Mouse (Mus musculus) intestine, embryonic 16.5 days (tissue): ENCODE measurements at regions not wholly inside any gene's neighbourhood (a gene's known extent, or its start where the extent isn't known, plus 50 kb on each side); places are given as distances from the start of the nearest gene placed in this dataset.

Source experiments
- ATAC-seq: fragments of 200-750 bp; cut with Nextera tagmentation; 2 replicates; pipeline ENCODE4 v1.8.0; 2017; ENCODE audit warnings: moderate TSS enrichment, moderate library complexity
- H3K27ac ChIP-seq: fragments of 300-500 bp; sonication (generic); 2 replicates; pipeline ENCODE4 v1.5.1; 2014; ENCODE audit warnings: mild to moderate bottlenecking, low read length
- H3K27me3 ChIP-seq: fragments of 300-500 bp; sonication (generic); replicated peaks from 2 replicates; pipeline ENCODE4 v1.6.1; 2014; ENCODE audit warnings: low read length, control low read depth, mixed read lengths; ENCODE audit not compliant: control insufficient read depth, insufficient read depth
- H3K36me3 ChIP-seq: fragments of 300-500 bp; sonication (generic); 2 replicates; pipeline ENCODE4 v1.6.1; 2014; ENCODE audit warnings: low read length, control low read depth; ENCODE audit not compliant: control insufficient read depth, insufficient read depth
- H3K4me1 ChIP-seq: fragments of 300-500 bp; sonication (generic); 2 replicates; pipeline ENCODE4 v1.6.1; 2014; ENCODE audit warnings: low read length, control low read depth, mixed read lengths; ENCODE audit not compliant: control insufficient read depth, insufficient read depth
- H3K4me2 ChIP-seq: fragments of 300-500 bp; sonication (generic); 2 replicates; pipeline ENCODE4 v1.6.1; 2014; ENCODE audit warnings: low read depth, low read length, control low read depth
- H3K4me3 ChIP-seq: fragments of 300-500 bp; sonication (generic); 2 replicates; pipeline ENCODE4 v1.5.1; 2014; ENCODE audit warnings: mild to moderate bottlenecking, low read length
- H3K9ac ChIP-seq: fragments of 300-500 bp; sonication (generic); 2 replicates; pipeline ENCODE4 v1.6.1; 2014; ENCODE audit warnings: low read depth, low read length
- H3K9me3 ChIP-seq: fragments of 300-500 bp; sonication (generic); 2 replicates; pipeline ENCODE4 v1.6.1; 2016; ENCODE audit warnings: low read length, control low read depth; ENCODE audit not compliant: control insufficient read depth
- WGBS: fragments of 180-500 bp; shearing (Covaris S2); extraction: QIAGEN DNeasy Blood & Tissue Kit; methylation state at CpG from one replicate; pipeline ENCODE4 v1.1.7; 2014; 5-methylcytosine and 5-hydroxymethylcytosine counted together

DNA sequence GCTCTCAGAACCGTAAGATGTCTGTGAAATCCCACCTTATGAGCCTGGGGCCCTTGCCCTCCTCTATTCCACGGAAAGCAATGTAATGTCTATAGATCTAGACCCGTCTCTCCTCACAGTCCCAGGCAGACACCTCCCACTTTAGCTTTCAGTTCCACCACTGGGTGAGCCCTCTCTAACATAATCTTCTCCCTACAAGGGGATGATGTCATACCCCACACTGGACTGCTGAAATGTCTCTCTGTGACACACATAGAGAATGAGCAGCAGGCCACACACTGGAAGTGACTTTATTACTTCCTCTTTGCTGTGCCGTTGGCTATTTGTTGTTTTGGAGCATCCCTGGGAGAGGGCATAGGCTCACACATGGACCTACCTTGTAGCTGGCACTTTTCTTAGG is 210.3 kb upstream of the Camk1g start:
- Histone ChIP-seq H3K4me1 (peaks cover 3% of the 10 kb centered on the region; the same call in 1 of the 2 replicates), H3K4me2 (no peak overlapping the region), H3K27me3 (no peaks in the 10 kb centered on the region), H3K27ac (no peak overlapping the region), H3K9me3 (no peaks in the 10 kb centered on the region), H3K4me3 (no peak overlapping the region), H3K36me3 (no peaks in the 10 kb centered on the region), H3K9ac (no peak overlapping the region)
- WGBS: 61% methylated on average over 4 of the region's 4 CpGs
- ATAC-seq: no peak

GRCm38 (mm10) chr1:193579671-193580070 is 209.6 kb upstream of the Camk1g start:
- Histone ChIP-seq H3K36me3 (no peaks in the 10 kb centered on the region), H3K4me1 (peaks cover 3% of the 10 kb centered on the region; the same call in 1 of the 2 replicates), H3K27ac (no peak overlapping the region), H3K4me2 (no peak overlapping the region), H3K4me3 (no peak overlapping the region), H3K9me3 (no peaks in the 10 kb centered on the region), H3K27me3 (no peaks in the 10 kb centered on the region), H3K9ac (no peak overlapping the region)
- ATAC-seq: no peak
- WGBS: 70% methylated on average over 3 of the region's 3 CpGs

GRCm38 (mm10) chr1:193578661-193579175 is 208.6 kb upstream of the Camk1g start:
- WGBS: 80% methylated on average over 2 of the region's 2 CpGs
- Histone ChIP-seq H3K27me3 (no peaks in the 10 kb centered on the region), H3K9ac (no peak overlapping the region), H3K27ac (no peak overlapping the region), H3K4me3 (no peak overlapping the region), H3K4me1 (peaks cover 3% of the 10 kb centered on the region; the same call in 1 of the 2 replicates), H3K9me3 (no peaks in the 10 kb centered on the region), H3K4me2 (no peak overlapping the region), H3K36me3 (no peaks in the 10 kb centered on the region)
- ATAC-seq: no peak

- Histone ChIP-seq H3K36me3 (no peaks in the 10 kb centered on the region), H3K4me1 (peaks cover 3% of the 10 kb centered on the region; the same call in 1 of the 2 replicates), H3K4me2 (no peak overlapping the region), H3K4me3 (no peak overlapping the region), H3K9me3 (no peaks in the 10 kb centered on the region), H3K27me3 (no peaks in the 10 kb centered on the region), H3K27ac (no peak overlapping the region), H3K9ac (no peak overlapping the region)
- WGBS: 67% methylated on average over 2 of the region's 2 CpGs
- no peak for ATAC-seq
Observed at GRCm38 (mm10) chr1:193577821-193578220, 207.7 kb upstream of the Camk1g start.

- H3K36me3 ChIP-seq: no peaks in the 10 kb centered on the region
- no peaks in the 10 kb centered on the region for H3K9me3 ChIP-seq
- H3K27ac ChIP-seq: no peak overlapping the region
- ATAC-seq: peak; percentile 89
- H3K4me2 ChIP-seq: no peak overlapping the region
- no peaks in the 10 kb centered on the region for H3K27me3 ChIP-seq
- WGBS: 10% methylated on average over 12 of the region's 12 CpGs
- peaks cover 3% of the 10 kb centered on the region; the same call in 1 of the 2 replicates for H3K4me1 ChIP-seq
- H3K9ac ChIP-seq: no peak overlapping the region
- no peak overlapping the region for H3K4me3 ChIP-seq
Observed at GRCm38 (mm10) chr1:193575986-193576713, 206.1 kb upstream of the Camk1g start.

DNA sequence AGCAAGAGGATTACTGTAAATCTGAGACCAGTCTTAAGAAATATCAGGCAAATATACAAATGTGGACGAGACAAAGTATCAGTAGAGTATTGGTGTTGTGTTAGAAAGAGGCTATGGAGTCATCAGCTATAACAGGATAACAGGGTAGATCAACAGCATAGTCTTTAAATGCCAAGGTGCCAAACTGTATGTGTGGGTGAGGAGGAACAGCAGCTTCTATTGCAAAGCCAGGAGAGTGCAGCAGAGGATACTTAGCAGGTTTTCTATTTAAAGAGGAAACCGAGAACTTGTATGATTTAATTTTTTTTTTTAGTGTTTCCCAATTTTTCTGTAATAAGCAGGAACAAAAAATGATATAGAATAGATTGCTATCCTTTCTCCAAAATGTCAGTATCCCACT is 202.7 kb upstream of the Camk1g start:
- ATAC-seq: no peak
- no peaks in the 10 kb centered on the region for H3K27me3 ChIP-seq
- no peak overlapping the region for H3K27ac ChIP-seq
- H3K4me1 ChIP-seq: peaks cover 7% of the 10 kb centered on the region; the same call in 1 of the 2 replicates
- no peak overlapping the region for H3K4me3 ChIP-seq
- no peaks in the 10 kb centered on the region for H3K36me3 ChIP-seq
- no peaks in the 10 kb centered on the region for H3K9me3 ChIP-seq
- no peak overlapping the region for H3K4me2 ChIP-seq
- 80% methylated on average over 2 of the region's 2 CpGs for WGBS
- no peak overlapping the region for H3K9ac ChIP-seq

DNA sequence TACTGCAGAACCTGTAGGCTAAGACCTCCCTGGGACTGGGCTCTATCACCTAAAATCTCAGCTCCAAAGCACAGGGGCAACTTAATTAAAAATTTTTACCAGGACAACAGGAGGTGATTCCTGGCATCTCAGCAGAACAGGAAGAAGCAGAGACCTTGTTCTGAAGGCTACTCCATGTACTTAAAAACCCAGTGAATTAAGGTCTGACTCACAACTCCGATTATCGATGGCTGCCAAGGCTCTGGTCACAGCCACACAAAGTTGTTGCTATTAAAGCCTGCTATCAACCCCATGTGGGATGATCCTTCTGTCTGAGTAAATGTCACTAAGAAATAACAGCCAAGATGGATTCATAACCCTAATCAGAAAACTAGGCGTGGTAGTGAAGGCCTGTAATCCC is 202.3 kb upstream of the Camk1g start:
- H3K36me3 ChIP-seq: no peaks in the 10 kb centered on the region
- no peak overlapping the region for H3K27ac ChIP-seq
- H3K4me3 ChIP-seq: no peak overlapping the region
- H3K9ac ChIP-seq: no peak overlapping the region
- WGBS: 88% methylated on average over 3 of the region's 3 CpGs
- no peaks in the 10 kb centered on the region for H3K27me3 ChIP-seq
- peaks cover 7% of the 10 kb centered on the region; the same call in 1 of the 2 replicates for H3K4me1 ChIP-seq
- H3K4me2 ChIP-seq: no peak overlapping the region
- H3K9me3 ChIP-seq: no peaks in the 10 kb centered on the region
- no peak for ATAC-seq

DNA sequence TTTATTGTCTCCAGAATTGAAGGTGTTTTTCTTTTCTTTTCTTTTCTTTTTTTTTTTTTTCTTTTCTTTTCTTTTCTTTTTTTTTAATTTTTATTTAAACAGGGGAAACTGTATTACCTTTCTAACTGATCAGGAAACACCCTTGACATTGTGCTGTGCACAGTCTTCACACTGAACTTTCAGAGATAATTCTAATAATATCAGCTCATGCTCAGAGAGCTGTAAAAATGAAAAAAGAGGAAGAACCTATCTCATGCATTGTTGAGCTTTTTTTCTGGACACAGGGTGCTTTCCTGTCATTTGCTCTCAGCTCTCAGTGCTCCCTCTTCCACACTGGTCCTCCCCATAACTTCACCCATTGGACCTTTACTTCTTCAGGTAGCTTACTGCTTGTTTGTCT is 201.0 kb upstream of the Camk1g start:
- Histone ChIP-seq H3K36me3 (no peaks in the 10 kb centered on the region), H3K9ac (no peak overlapping the region), H3K27ac (no peak overlapping the region), H3K9me3 (no peaks in the 10 kb centered on the region), H3K4me3 (no peak overlapping the region), H3K27me3 (no peaks in the 10 kb centered on the region), H3K4me2 (no peak overlapping the region), H3K4me1 (peaks cover 7% of the 10 kb centered on the region; the same call in 1 of the 2 replicates)
- ATAC-seq: no peak

DNA sequence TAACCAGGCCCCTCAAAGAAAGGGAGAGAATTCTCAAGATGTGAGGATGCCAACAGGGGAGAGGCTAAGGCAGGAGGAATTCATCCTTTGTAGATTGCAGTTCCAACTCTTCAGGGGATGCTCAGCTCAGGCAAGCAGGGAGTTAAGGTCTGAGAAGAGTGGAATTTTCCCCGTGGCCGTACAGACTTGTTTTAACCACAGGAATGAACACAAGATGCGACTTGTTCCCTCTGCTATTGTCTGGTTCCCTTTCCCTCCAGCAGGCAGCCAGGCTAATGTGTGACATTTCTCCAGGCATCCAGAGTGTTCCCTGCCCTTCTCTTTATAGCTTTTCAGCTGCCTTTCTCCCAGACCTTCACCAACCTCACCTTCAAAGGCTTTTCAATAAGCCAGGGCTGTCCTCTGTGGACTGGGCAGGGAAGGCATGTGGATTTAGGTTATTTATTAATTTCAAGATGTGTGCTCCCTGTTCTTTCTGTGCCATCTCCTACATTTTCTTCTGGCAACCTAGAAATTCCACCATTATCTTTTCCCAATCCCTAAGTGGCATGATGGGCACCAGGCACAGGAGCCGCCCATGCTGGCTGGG is 198.6 kb upstream of the Camk1g start:
- Histone ChIP-seq H3K27me3 (no peaks in the 10 kb centered on the region), H3K36me3 (no peaks in the 10 kb centered on the region), H3K4me2 (no peak overlapping the region), H3K4me3 (no peak overlapping the region), H3K27ac (no peak overlapping the region), H3K9me3 (no peaks in the 10 kb centered on the region), H3K4me1 (0 out of 2 replicates have a peak, but pooled peaks cover 3% of the 10 kb centered on the region), H3K9ac (no peak overlapping the region)
- ATAC-seq: no peak
- 40% methylated on average over 4 of the region's 4 CpGs for WGBS
